Mouse (Mus musculus) spleen, adult 2 months (tissue): Measurements from ENCODE around the gene Uhrf1.

Source experiments
- CTCF ChIP-seq: fragments of 200-500 bp; IDR thresholded peaks from 2 replicates; pipeline ENCODE4 v1.5.1; 2011; ENCODE audit warnings: mild to moderate bottlenecking, inconsistent platforms; ENCODE audit not compliant: insufficient read depth, insufficient read length, insufficient replicate concordance; ENCODE audit errors: extremely low read depth
- POLR2A ChIP-seq: fragments of 200-500 bp; IDR thresholded peaks from 2 replicates; pipeline ENCODE4 v1.6.1; 2011; ENCODE audit warnings: low read depth, low read length, inconsistent platforms

GRCm38 (mm10) chr17:56337791-56338190 lies 34.7 kb downstream of the Uhrf1 start:
- TF ChIP-seq POLR2A (no peak), CTCF (no peak)
